Comparison of ENCODE assay signal across 19 mouse cellular contexts in the genomic region with DNA sequence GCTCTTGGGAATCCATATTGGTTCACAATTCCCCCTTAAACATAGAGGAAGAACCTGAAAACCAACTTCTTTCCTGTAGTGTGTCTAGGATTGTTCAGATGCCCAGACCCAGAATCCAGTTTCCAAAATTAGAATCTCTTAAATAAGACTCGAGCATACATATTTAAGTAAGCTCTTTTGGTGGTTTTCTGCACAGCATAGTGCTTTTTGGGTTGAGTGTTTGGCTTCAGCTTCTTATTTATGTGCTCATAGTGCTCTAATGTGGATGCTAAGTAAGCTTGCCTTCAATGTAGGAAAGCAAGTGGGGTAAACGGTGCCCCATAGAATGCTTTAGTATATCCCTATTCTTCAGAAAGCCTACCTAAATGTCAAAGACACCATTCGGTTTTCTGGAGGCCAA. TPM values are rescaled to one million over a fixed set of nuclear protein-coding genes. Genes with fewer than 3 reads are reported as not detected.
"Had no signal": no experiment of that assay in that cellular context is flagged by ENCODE, and none has a peak within 500 bp of the region (broad histone marks: within the 10 kb centered on the region; RNA-seq: fewer than 3 reads in every experiment).

No protein-coding gene starts in this region.

- H3K27ac ChIP-seq: midbrain, embryonic 10.5 days; midbrain, embryonic 12.5 days; neural tube, embryonic 13.5 days; neural tube, embryonic 15.5 days; stomach, embryonic 15.5 days; stomach, postnatal 0 days had no signal

- DNase-seq: lung, adult 18-20 months; lung, embryonic 14.5 days; lung, postnatal 10 days; lung, postnatal 4 days; midbrain, embryonic 14.5 days; right cerebral cortex, postnatal 14 days; thymus, adult 18-20 months; thymus, postnatal 14 days; thymus, postnatal 36 days had no signal

- H3K4me3 ChIP-seq: midbrain, embryonic 10.5 days; midbrain, embryonic 12.5 days; myocyte; neural tube, embryonic 13.5 days; neural tube, embryonic 15.5 days; stomach, embryonic 15.5 days had no signal

- ATAC-seq: midbrain, embryonic 16.5 days had no signal

RNA-seq across cellular contexts. Expression of a gene that starts 9.0 kb away (rescaled TPM):
- total RNA-seq: megakaryocyte, adult 5-6 weeks; megakaryocyte-erythroid progenitor cell, adult 5-6 weeks had no signal
- polyA plus RNA-seq: myocyte had no signal
